Mouse (Mus musculus) heart, adult 18-20 months (tissue): ENCODE measurements around the gene Barhl1. TPM values are rescaled to one million over a fixed set of nuclear protein-coding genes. Genes with fewer than 3 reads are reported as not detected.
A peak's percentile ranks its signal among the peaks of the same experiment; 100 is the strongest.

Experiments used
- DNase-seq, 2 experiments: peaks; one replicate each; pipeline ENCODE4 v3.0.0; 2021 to 2022; ENCODE audit warnings: mixed read lengths in 1 of 2
- long read RNA-seq, 2 experiments: library from polyadenylated mRNA; stranded (forward); transcript quantifications; one replicate each; pipeline ENCODE4 v2.0.0; 2021
- total RNA-seq, 2 experiments: library from RNA; stranded (reverse); gene quantifications; 2 replicates each; pipeline ENCODE4 v1.2.3; 2021

Barhl1 gene
- total RNA-seq = not detected
- long read RNA-seq, experiment 1 = 0 reads
- long read RNA-seq, experiment 2 = 0 reads

DNA sequence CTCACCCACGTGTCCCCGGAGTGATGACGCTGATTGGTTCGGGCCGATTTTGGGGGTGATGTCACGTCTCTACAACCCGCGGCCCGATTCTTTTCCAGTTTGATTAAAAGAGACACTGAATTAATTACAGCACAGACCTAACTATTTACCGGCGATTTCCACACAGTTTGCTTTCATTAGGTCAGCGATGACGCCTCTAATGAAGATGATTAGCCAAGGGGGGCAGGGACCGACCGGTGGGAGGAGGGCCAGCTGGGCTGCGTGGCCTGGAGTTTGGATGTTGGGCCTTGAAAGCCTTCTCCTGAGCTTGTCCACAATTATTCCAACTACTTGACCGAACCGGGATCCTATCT, at the start of gene Barhl1:
Gene Barhl1 (minus strand): TSS at position 156 of the 353 bp plus-strand sequence.
- DNase-seq = no peak

DNA sequence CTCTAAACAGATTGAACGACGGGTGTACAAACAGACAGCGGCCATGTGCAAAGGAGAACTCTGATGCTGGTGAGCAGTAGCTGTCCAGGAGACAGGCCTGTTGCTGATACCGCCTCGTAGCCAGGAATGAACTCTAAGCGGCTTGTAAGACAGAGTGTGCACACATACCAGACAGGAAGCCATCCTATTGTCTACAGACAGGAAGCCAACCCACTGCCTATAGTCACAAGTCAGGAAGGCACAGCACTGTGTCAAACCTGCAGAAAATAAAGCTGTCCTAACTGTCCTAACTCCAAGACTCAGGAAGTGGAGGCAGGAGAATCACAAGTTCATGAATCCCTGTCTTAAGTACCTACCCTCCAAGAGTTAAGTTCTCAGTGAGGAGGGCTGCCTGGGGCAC, 47.1 kb upstream of the Barhl1 start:
- DNase-seq = no peak

DNA sequence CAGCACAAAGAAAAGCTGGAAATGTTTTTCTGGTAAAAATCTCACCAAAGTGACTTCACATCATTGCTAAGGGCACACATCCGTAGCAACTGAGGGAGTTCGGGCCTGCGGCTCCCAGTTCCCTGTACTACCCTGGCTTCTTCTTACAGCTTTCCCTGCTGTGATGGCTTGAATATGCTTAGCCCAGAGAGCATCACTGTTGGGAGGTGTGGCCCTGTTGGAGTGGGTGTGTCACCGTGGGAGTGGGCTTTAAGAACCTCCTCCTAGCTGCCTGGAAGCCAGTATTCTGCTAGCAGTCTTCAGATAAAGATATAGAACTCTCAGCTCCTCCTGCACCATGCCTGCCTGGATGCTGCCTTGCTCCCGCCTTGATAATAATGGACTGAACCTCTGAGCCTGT, 45.2 kb upstream of the Barhl1 start:
- no peak for DNase-seq

DNA sequence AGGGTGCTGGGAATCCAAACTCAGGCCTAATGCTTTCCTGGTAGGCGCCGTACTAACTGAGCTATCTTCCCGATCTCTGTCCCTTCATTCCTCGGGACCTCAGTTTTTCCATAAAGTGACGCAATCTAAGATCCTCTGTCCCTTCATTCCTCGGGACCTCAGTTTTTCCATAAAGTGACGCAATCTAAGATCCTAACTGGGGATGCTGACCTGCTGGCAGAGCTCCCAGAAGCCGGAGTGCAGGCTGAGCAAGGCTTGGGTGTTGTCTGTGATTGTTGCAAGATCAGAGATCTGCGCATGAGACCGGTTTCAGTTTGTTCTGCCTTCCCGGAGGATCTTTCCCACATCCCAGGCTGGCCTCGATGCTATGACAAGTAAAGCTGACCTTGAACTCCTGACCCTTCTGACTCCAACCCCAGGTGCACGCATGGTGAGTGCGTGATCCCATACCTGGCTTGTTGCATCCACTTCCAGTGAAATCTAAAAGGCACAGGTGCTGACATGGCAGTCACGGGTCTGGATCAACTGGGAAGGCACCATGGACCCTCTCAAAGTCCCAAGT, 44.6 kb upstream of the Barhl1 start:
- peak in 1 of 2 experiments; percentile 6 for DNase-seq

DNA sequence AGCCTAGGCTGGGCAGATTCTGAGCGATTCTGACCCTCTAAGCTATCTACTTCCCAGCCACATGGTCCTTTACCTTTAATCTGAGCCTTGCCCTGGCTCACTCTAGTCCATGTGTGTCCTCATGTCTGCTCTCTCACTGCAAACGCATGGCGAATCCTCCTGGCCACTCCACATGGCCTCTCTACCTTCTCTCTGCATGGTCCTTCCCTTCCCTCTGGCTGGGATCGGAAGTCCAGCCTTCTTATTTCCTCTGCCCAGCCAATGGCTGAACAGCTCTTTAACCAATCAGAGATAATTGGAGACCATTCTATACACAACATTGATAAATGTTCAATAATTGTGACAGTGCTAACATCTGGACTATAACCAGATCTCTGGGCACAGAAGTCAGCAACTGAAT, 40.4 kb upstream of the Barhl1 start:
- DNase-seq = no peak

DNA sequence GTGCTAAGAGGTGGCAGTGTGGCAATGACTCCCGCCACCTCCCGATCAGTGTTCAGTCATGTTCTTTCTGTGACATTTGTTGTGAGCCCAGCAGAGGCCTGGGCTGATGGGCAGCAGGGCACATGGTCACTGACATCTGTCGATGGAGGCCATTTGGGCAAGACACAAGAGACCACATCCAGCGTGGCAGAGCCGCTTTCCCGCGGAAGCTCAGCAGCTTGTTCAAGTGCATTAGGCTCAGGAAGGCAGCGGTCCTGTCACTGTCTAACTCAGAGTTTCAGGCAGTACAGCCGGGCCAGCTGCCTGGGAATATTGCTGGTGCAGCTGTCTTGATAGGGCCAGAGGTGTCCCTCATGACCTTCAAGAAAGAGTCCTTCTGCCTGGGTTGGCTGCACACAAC, 38.1 kb upstream of the Barhl1 start:
- no peak for DNase-seq

DNA sequence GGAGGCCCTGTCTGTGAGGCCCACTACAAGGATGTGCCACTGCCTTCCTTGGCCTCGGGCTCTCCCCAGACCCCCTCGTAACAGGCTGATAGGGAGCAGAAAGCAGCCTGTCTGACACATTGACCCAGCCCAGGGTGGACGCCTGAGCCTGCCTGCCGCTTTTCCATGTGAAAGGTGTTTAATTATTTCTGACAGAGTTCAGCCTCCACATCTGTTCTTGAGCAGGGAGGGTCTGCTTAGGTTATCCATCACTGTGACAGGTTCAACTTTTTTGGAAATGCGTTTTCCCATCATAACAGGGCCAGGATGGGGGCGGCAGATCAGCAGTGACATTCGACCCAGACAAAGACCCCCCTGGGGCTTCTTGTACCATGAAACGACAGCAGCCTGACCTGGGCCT, 36.5 kb upstream of the Barhl1 start:
- no peak for DNase-seq

DNA sequence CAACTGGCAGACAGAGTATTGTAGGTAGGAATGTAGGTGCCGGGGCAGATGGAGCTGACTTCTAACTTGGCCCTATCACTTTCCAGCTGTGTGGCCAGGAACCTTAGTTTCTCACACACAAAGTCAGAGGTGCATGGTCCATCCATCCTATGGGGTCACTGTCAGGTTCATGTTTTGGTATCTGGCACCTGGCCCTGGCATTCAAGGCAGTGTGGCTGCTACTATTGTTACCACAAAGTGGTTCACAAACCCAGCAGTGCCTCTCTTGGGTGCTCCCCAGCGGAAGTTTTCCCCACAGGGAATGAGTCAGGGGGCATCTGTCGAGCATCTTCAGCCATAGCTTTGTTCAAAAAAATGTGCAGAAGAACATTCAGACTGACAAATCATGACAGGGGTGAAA, 29.8 kb upstream of the Barhl1 start:
- DNase-seq = no peak

DNA sequence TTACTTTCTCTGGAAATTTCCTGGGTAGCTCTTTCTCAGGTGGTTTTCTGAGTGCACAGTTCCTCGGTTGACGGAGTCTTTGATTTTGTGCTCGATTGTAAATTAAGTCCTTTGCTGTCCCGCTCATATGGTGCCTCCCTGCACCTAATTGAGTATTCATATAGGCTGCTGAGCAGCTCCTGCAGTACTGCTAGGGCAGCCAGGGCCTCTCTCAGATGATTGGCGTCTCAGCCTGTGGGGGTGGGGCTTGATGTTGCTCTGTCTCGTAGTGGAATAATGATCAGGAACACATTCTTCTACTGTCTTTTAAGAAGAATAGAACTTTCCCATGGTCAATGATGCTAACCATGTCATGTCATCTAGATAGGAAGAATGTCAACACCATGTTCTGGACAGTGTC, 28.9 kb upstream of the Barhl1 start:
- DNase-seq = no peak

DNA sequence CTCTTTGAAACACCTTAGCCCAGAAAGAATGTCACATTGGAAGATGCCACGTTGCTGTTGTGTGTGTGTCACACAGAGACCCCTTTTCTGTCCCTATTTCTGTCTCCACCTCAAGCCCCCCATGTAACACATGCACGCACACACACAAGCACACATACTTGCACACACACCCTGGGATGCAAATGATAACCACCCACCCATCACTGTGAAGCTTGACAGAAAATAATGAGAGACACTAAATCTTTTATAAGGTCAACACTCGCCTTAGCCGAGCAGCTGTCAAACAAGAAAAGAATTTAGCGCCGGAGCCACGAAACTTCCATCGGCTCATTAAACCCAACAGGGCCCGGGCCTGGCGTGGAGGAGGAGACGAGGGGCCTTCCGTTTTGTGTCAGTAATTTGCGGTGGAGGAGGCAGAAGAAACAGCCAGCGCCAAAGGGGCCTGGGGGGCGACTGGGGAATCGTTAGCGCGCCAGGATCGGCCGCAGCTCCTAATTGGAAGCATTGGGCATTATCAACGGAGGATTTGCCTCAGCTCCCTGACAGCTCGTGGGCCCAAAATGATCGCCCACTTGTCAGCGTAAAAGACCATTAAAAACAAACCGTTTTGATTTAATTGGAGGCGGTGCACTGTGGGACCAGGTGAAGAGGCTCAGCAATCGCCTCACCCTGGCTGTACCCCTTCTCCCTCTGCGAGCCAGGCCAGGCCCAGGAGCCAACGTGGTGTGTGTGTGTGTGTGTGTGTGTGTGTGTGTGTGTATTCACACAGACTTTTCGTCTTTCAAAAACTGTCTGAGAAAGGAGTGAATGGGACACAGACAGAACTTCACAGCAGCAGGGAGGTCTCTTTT, 27.4 kb upstream of the Barhl1 start:
- DNase-seq = no peak

DNA sequence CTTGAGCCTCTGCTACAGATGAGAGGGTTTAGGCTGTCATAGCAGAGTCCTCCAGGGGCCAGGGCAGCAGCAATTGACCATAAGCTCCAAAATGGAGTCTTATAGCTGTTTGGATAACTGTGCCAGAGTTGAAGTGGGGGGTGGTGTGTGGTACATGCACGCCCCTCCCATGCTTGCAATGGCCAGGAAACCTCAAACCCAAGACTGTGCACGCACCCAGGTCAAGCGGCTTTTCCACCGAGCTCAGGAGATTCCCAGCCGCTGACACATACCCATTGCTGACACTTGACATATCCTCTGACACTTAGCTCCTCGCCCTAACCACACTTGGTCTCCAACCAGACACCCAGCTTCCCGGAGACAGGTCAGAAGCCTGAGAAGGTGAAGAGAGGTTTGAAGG, 22.5 kb upstream of the Barhl1 start:
- no peak for DNase-seq

DNA sequence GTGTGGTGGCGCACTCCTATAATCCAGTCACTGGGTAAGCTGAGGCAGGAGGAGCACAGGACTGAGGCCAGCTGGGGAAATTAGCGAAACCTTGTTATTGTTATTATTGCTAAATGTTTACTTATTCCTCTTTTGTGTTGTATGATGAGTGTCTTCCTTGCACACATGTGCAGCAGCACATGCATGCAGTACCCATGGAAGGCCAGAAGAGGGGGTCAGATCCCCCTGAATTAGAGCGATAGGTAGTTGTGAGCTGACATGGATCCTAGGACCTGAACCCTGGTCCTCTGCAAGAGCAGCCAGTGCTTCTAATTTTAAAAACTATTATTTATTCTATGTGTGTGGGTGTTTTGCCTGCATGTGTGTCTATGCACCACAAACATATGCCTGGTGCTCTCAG, 14.1 kb upstream of the Barhl1 start:
- no peak for DNase-seq

DNA sequence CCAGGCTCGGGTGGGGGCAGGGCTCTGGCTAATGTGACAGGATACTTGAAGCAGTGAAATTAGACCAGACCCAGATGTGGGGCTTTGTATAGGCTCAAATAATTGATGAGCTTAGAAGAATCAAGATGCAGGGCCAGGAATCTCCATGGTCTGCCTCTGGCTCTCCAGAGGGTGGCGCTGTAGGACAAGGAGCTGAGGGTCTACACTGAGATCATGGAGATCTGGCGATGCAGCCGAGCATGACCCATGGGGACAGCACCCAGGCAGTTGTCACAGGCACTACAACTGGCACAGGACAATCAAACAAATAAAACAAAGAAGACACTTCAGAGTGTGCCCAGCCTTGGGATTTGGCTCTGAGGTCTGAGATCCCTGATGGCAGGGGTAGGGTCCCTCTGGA, 7.4 kb upstream of the Barhl1 start:
- DNase-seq = peak; percentile 29 to 72

DNA sequence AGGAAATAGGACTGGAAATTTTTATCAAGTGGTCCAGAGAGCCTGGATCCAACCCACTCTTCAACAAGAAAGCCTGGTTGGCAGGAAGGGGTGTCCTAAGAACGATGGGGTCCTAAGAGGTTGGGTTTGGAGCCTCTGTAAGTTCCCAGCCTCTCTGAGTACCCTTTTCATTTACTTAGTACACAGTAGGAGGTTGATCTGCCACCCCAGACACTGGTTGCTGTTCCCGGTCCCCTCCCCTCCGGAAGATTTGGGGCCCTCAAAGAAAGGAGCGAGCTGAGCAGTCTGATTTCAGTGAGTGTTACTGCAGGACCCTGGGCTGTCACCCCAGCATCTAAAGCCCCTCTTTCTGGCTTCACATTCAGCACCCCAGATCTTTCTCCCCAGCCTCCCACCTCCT, 2.5 kb upstream of the Barhl1 start:
- DNase-seq = no peak

DNA sequence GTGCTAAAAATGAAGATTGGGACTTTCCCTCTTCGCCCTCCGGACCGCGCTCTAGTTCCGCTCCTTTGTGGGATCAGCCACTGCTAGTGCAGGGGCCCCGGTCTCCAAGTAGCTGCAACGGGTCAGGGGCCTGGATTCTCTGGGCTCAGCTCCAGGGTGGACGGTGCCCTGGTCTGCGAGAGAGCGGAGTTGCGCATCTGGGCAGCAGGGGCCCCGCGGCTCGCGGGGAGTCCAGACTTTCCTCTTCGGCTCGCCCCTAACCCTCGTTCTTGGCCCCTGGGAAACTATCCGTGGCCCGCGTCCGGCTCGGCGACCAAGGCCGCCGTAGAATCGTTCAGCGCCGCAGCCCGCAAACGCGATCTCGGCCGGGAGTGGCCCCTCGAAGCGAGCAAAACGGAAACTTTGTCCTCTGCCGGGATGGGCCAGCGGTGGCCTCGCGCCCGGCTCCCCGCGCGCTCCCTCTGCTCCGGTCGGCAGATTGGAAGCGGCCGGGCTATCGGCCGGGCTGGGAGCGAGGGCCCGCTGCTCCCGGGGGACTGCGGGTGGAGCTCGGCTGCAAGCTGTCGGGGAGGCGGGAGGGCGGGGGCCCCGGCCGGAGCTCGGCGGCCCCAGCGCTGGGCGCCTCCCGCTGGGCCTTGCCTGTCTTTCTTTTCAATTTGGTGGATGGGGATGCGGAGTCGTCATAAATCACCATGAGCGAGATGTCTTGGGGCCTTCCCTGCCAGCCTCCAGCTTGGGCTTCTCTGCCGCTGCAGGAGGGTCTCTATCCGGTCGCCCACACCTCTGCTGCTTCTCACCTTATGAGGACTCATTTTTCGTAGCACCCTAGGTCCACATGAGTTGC, 1.3 kb upstream of the Barhl1 start:
- DNase-seq = peak; percentile 23 to 24

DNA sequence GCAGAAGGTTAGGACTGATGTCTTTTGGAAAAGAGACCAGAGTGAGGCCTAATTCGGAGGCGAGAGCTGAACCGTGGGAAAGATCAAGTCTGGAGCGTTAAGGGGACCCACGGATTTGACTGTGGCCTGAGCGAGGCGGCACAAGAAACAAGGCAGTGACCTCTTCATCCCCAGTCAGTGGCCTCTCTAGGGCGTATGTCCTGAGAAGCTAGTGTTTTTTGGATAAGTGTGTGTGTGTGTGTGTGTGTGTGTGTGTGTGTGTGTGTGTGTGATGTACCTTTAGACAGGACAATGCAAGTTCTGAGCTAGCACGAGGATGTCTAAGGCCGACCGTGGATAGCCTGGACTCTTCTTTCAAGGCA, 669 bp upstream of the Barhl1 start:
- DNase-seq = no peak

DNA sequence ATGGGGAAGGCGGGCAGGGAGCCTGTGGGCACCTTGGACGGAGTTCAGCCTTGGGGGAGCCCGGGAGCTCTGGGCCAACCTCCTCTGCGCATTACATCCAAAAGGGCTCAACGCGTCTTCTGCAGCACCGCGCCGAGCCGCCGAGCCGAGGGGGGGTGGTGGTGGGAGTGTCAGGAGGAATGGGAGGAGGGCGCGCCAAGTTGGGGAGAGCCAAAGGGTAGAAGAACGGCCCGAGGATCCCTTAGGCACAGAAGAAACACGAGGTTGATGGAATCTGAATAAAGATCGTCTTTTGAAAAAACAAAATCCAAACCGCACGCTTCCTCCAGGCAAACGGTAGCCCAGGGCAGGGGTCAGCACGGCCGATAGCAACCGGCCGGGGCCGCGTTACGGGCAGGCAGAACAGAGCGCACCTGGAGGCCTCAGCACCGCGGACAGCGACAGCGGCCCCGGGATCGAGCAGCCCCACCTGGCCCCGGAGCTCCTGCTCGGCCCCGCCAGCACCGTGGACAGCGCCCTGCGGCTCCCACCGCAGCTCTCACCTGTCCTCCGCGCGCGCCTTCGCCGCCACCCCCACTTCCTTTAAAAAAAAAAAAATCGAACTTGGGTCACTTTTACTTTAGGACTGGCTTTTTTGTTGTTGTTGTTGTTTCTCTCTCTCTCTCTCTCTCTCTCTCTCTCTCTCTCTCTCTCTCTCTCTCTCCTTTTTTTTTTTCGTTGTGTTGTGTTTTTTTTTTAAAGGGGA, 528 bp downstream of the Barhl1 start:
- peak; percentile 35 to 62 for DNase-seq

DNA sequence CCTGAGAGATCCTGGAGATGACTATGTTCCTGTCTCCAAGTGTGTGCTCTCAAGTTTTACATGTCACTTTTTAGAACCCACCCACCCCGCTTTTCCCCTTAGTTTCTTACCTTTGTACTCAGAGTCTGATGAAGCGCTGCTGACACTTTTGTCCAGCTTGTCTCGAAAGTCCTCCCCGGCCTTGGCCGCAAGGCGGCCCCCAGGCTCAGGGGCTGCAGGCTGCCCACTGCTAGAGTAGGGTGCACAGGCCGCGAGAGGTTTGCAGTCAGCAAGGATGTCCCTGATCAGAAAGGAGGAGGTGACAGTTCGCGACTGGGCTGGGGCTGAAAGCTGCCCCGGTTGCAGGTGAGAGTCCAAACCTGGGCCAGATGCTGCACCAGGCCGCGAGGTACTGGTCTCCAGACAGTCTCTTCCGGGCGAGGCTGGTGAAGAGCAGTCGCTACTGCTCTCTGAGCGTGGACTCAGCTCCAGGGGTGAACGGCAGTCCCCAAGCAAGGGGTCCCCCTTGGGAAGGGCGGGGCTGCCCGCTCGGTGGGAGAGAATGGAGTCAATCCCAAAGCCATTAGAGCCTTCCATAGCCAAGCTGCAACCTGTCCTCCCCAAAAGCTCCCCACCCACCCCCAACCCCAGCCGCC, 1.2 kb downstream of the Barhl1 start:
- no peak for DNase-seq

DNA sequence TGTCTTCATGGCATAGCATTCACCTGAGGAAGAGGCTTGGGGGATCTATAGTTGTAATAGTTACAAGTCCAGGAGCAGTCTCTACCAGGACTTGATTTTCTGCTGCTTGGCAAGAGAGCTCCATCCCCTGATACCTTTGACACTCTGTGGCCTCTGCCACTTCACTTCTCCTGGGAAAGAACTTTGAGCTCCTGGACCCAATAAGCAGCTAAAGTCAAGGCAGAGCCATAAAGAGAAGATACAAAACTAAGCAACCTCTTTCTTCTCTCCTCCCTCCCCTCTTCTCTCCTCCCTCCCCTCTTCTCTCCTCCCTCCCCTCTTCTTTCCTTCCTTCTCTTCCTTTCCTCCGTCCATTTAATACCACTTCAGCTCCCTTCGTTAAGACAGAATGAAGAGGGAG, 2.3 kb downstream of the Barhl1 start:
- no peak for DNase-seq

DNA sequence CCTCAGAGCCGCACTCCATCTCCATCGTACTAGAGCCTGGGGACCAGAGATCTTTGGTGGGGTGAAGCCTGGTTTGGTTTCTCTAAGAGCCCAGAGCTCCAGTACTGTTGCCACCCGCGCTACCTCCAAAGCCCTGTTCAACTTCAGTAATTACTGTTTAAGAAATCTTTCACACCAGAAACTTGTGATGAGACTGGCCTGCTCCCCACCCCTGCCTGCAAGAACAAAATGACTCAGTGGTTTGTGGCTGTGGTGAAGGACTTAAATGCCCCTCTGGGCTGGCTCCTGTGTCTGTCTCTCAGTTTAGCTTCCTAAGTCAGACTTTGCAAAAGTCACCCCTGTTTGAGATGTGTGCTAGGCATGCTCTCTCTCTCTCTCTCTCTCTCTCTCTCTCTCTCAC, 3.5 kb downstream of the Barhl1 start:
- DNase-seq = no peak

DNA sequence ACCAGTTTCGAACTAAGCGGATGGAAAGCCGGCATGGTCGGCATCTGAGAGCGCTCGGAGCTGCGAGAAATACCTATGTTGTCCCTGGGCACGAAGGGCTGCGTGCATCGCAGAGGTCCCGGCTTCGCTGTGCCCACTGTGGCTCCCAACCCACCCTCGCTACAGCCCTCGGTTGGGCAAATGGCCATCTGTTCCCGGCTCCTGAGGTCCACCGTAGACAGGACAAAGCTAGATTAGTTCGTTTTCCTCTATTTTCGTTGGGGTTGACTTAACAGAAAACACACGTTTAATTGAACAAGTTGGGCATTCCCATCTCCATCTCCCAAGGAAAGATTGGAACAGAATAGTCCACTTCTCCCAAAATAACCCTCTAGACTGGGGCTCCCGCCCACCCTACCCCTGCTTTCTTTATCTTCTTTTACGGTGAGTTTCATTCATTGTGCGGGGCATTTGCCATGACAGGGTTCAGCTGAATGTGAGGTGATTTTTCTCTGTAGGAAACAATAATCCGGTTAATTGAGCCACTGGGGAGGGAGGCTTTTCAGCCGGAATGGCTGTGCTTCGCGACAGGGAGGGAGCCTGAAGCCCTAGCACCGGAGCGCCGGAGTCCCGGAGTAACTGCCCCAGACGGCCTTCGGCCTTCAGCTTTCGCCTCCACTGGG, 4.3 kb downstream of the Barhl1 start:
- no peak for DNase-seq
